Mouse (Mus musculus) spleen, adult 2 months (tissue): ENCODE data around the gene Tgfbr3.

Experiments
- CTCF ChIP-seq: fragments of 200-500 bp; IDR thresholded peaks from 2 replicates; pipeline ENCODE4 v1.5.1; 2011; ENCODE audit warnings: mild to moderate bottlenecking, inconsistent platforms; ENCODE audit not compliant: insufficient read depth, insufficient read length, insufficient replicate concordance; ENCODE audit errors: extremely low read depth
- POLR2A ChIP-seq: fragments of 200-500 bp; IDR thresholded peaks from 2 replicates; pipeline ENCODE4 v1.6.1; 2011; ENCODE audit warnings: low read depth, low read length, inconsistent platforms

- no peak for TF ChIP-seq CTCF
- TF ChIP-seq POLR2A: no peak
Measured at GRCm38 (mm10) chr5:107252435-107252834, 37.0 kb downstream of the Tgfbr3 start.
